ENCODE assay signal across 24 mouse cellular contexts in the genomic region with DNA sequence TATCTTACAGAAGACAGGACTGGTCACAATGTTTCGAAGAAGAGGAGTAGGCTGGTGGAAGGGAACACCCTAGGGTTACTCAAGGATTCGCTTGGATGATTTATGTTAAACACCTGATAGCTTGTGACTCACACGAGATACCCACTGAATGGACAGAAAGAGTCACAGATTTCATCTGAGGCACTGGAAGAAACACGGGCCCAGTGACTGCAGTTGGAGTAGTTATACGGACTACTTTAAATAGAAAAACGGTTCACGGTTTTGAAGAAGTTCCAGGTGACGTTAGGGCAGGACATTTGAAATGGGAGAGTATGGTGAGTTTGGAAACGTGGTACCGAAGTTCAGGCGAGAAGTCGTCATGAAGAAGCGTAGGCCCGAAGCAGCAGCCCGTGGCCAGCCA.
"Had no signal": no experiment of that assay in that cellular context is flagged by ENCODE, and none has a peak within 500 bp of the region (broad histone marks: within the 10 kb centered on the region; RNA-seq: fewer than 3 reads in every experiment).

No protein-coding gene starts in this region.

- H3K36me3 ChIP-seq: heart, embryonic 13.5 days; heart, embryonic 15.5 days; hindbrain, embryonic 13.5 days; hindbrain, embryonic 15.5 days; intestine, embryonic 15.5 days; kidney, embryonic 15.5 days; limb, embryonic 13.5 days; limb, embryonic 15.5 days; liver, embryonic 12.5 days had no signal

- H3K27ac ChIP-seq: heart, adult 2 months; heart, embryonic 13.5 days; heart, embryonic 15.5 days; hindbrain, postnatal 0 days; intestine, embryonic 15.5 days; kidney, embryonic 15.5 days; kidney, postnatal 0 days; limb, embryonic 13.5 days; limb, embryonic 15.5 days; liver, embryonic 12.5 days; liver, embryonic 14.5 days had no signal

- H3K4me3 ChIP-seq: heart, adult 2 months; heart, embryonic 13.5 days; heart, embryonic 15.5 days; hindbrain, embryonic 13.5 days; hindbrain, embryonic 15.5 days; intestine, embryonic 15.5 days; kidney, embryonic 15.5 days; limb, embryonic 13.5 days; limb, embryonic 15.5 days; liver, embryonic 12.5 days had no signal

- H3K27me3 ChIP-seq: heart, embryonic 13.5 days; heart, embryonic 15.5 days; hindbrain, embryonic 13.5 days; hindbrain, embryonic 15.5 days; intestine, embryonic 15.5 days; kidney, embryonic 15.5 days; limb, embryonic 13.5 days; limb, embryonic 15.5 days; liver, embryonic 12.5 days had no signal

- DNase-seq: forebrain, postnatal 0 days; heart, adult 2 months; heart, postnatal 14 days; heart, postnatal 36 days; kidney, adult 11 months; kidney, adult 2 months; kidney, adult 9 months; kidney, postnatal 14 days; kidney, postnatal 36 days; layer of hippocampus, adult 9-11 months; layer of hippocampus, postnatal 36 days; left cerebral cortex, postnatal 4 days had no signal
